Mouse (Mus musculus) bone marrow, adult 2 months (tissue): ENCODE results near the gene Hist1h4i. TPM values are rescaled to one million over a fixed set of nuclear protein-coding genes. Genes with fewer than 3 reads are reported as not detected.

Experiments used
- H3K27ac ChIP-seq: fragments of 200-500 bp; 2 replicates; pipeline ENCODE4 v1.5.1; 2012; ENCODE audit warnings: low read depth, mild to moderate bottlenecking, control low read depth, inconsistent platforms, low read length; ENCODE audit not compliant: control insufficient read depth, poor library complexity, insufficient read depth
- H3K4me1 ChIP-seq: fragments of 200-500 bp; 2 replicates; pipeline ENCODE4 v1.6.1; 2011; ENCODE audit warnings: low read length; ENCODE audit not compliant: control insufficient read depth, insufficient read depth
- H3K4me3 ChIP-seq: fragments of 200-500 bp; replicated peaks from 2 replicates; pipeline ENCODE3; 2011; ENCODE audit warnings: mild to moderate bottlenecking, low read depth, low read length, control low read depth; ENCODE audit not compliant: control insufficient read depth
- CTCF ChIP-seq: fragments of 200-500 bp; IDR thresholded peaks from 2 replicates; pipeline ENCODE4 v1.5.1; 2011; ENCODE audit warnings: low read length, control low read depth; ENCODE audit not compliant: control insufficient read depth, insufficient read depth
- POLR2A ChIP-seq: fragments of 200-500 bp; IDR thresholded peaks from 2 replicates; pipeline ENCODE4 v1.6.1; 2011; ENCODE audit warnings: low read depth, mild to moderate bottlenecking, control low read depth, low read length, borderline replicate concordance; ENCODE audit not compliant: control insufficient read depth
- WGBS: fragments of 180-500 bp; shearing (Covaris S2); methylation state at CpG from one replicate; pipeline ENCODE4 v1.1.7; 2018; 5-methylcytosine and 5-hydroxymethylcytosine counted together
- polyA plus RNA-seq: library from polyadenylated mRNA; stranded (reverse); fragments of >200 nt; gene quantifications from 2 replicates; pipeline ENCODE4 v1.2.4, GENCODE M21; 2011; ENCODE audit warnings: low replicate concordance; ENCODE audit not compliant: missing spikeins, insufficient read depth, insufficient read length

Gene Hist1h4i
- polyA plus RNA-seq, 1 experiment = 216 TPM

GRCm38 (mm10) chr13:21997201-21997820 is 43.9 kb downstream of the Hist1h4i start:
- H3K27ac ChIP-seq = no peak overlapping the region
- 13% methylated on average over 21 of the region's 21 CpGs for WGBS
- no peak overlapping the region for H3K4me3 ChIP-seq
- TF ChIP-seq CTCF = no peak
- TF ChIP-seq POLR2A = no peak
- peaks cover 5% of the 10 kb centered on the region; the same call in 1 of the 2 replicates for H3K4me1 ChIP-seq

GRCm38 (mm10) chr13:21996840-21997185 is 44.3 kb downstream of the Hist1h4i start:
- peaks cover 5% of the 10 kb centered on the region; the same call in 1 of the 2 replicates for H3K4me1 ChIP-seq
- 9% methylated on average over 13 of the region's 13 CpGs for WGBS
- TF ChIP-seq CTCF (no peak), POLR2A (no peak)
- H3K4me3 ChIP-seq = peak overlapping the region; percentile 9
- no peak overlapping the region for H3K27ac ChIP-seq

DNA sequence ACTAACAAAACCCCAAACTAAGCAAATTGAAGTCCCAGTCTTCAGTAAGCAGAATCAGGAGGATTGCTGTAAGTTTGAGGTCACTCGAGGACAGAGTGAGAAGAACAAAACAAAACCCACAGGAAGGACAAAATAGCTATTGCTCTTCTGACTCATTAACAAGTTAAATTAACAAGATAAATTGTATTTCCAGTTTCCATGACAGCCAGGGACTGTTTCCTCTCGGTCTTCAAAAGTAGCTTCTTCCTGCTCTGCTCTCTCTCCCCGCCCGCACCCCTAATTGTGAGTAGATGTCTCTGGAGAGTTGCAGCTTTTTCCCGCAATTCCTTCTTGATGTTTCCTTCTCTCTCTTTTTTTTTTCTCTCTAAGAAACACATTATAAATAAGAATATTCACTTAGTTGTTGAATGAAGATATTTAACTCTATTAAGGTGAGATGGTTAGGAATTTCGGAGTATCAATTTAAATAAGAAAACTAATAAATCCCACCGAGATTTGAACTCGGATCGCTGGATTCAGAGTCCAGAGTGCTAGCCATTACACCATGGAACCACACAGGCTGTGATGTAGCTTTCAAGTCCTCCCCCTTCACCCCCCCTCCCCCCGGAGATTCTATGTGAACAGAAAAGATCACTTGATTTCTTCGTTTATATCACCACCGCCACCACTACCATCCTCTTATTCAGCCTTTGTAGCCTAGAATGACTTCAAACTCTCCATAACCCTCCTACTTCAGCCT is 44.9 kb downstream of the Hist1h4i start:
- TF ChIP-seq CTCF (no peak), POLR2A (no peak)
- WGBS = 5% methylated on average over 12 of the region's 12 CpGs
- Histone ChIP-seq H3K4me1 (peaks cover 4% of the 10 kb centered on the region; the same call in 1 of the 2 replicates), H3K4me3 (no peak overlapping the region), H3K27ac (no peak overlapping the region)

- TF ChIP-seq POLR2A (no peak), CTCF (no peak)
- under 1% methylated on average over 21 of the region's 21 CpGs for WGBS
These were observed 45.7 kb downstream of the Hist1h4i start for GRCm38 (mm10) chr13:21995331-21995914.

DNA sequence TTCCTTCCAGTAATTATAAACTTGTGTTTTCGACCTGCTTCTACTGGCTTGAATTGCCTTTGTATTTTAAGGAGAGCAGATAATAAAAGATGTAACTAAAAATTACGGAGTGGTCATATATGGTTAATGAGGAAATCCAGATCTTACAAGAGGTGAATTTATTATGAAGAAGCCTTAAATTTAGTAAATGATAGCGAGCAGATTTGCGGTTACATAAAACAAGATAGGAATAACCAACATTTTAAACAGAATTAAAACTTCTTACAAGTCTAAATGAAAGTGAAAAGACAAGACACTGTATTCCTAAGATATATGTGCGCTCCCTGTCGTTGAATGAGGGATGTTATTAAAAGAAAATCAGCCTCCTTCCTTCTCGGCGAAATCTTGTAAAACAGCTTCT is 46.3 kb downstream of the Hist1h4i start:
- Histone ChIP-seq H3K4me3 (peak overlapping the region; percentile 67), H3K4me1 (peaks cover 1% of the 10 kb centered on the region; the same call in 1 of the 2 replicates), H3K27ac (no peak overlapping the region)
- no peak for TF ChIP-seq POLR2A
- TF ChIP-seq CTCF = no peak
- WGBS = 6% methylated on average over 8 of the region's 8 CpGs

More at GRCm38 (mm10) chr13:21995331-21995914, 45.7 kb downstream of the Hist1h4i start:
- Histone ChIP-seq H3K4me3 (peak overlapping the region; percentile 67), H3K27ac (no peak overlapping the region), H3K4me1 (peaks cover 1% of the 10 kb centered on the region; the same call in 1 of the 2 replicates)

DNA sequence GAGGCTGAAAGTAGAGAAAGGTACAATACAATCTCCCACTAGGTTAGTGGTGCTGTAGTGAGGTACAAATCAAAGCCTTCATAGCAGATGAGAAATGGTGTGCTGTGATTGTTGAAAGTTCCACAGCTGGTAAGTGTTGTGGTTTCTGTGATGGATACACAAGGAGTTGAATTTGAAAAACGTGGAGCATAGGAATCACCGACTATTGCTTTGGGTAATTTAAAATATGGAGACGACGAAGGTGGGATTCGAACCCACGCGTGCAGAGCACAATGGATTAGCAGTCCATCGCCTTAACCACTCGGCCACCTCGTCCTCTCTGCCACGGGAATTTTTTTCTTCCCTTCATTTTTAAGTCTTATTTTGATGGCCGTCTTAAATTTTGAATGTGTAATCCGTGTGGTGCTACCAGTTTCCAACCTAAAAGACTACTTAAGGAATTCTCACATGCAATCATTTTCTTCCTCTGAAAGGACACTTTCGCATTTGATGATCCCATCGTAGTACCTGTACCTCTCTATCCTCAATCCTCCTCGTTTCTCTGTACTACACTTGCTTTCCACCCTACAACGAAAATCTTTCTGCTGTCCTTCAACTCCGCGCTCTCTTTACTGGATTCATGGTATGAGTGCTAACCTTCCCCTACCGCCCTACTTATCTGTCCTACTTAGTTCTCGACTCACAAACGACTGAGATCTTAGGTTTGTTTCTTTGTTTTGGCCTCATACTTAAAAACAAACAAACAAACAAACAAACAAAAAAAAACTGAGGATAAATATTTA is 47.0 kb downstream of the Hist1h4i start:
- no peak for TF ChIP-seq CTCF
- TF ChIP-seq POLR2A = no peak
- H3K27ac ChIP-seq = no peak overlapping the region
- 8% methylated on average over 22 of the region's 22 CpGs for WGBS
- H3K4me3 ChIP-seq = no peak overlapping the region
- peaks cover 1% of the 10 kb centered on the region; the same call in 1 of the 2 replicates for H3K4me1 ChIP-seq

- Histone ChIP-seq H3K27ac (no peak overlapping the region), H3K4me3 (no peak overlapping the region), H3K4me1 (peaks cover 1% of the 10 kb centered on the region; the same call in 1 of the 2 replicates)
- WGBS = 87% methylated on average over 5 of the region's 5 CpGs
- TF ChIP-seq POLR2A = no peak
These were observed 48.6 kb downstream of the Hist1h4i start for GRCm38 (mm10) chr13:21992550-21992949.

Other genes starting within 250 kb of the Hist1h4i start
- gene Hist1h2bq, start 231.2 kb downstream of the Hist1h4i start, polyA plus RNA-seq = 27.5 and 42.9 TPM in 2 replicates
- gene Hist1h2ao, start 230.9 kb downstream of the Hist1h4i start, polyA plus RNA-seq = 5.1 TPM in 1 of 2 replicates, not detected in the other
- 157 and 288 TPM in 2 replicates for gene Hist1h4m, start 229.6 kb downstream of the Hist1h4i start, polyA plus RNA-seq
- gene Hist1h4n, start 209.2 kb downstream of the Hist1h4i start, polyA plus RNA-seq = 79.8 and 313 TPM in 2 replicates
- 94.2 and 102 TPM in 2 replicates for gene Hist1h2ap, start 207.9 kb downstream of the Hist1h4i start, polyA plus RNA-seq
- 36.9 and 43.8 TPM in 2 replicates for gene Hist1h2br, start 207.6 kb downstream of the Hist1h4i start, polyA plus RNA-seq
- 1.4 and 2.5 TPM in 2 replicates for gene Zfp184, start 96.3 kb downstream of the Hist1h4i start, polyA plus RNA-seq
- gene Pom121l2, start 60.2 kb downstream of the Hist1h4i start, polyA plus RNA-seq = not detected in 2 replicates
- gene Prss16, start 31.6 kb downstream of the Hist1h4i start, polyA plus RNA-seq = 3.9 and 10.0 TPM in 2 replicates
- gene Hist1h2ah, start 5.8 kb downstream of the Hist1h4i start, polyA plus RNA-seq = 31.8 and 40.4 TPM in 2 replicates
- gene Hist1h2bk, start 5.5 kb downstream of the Hist1h4i start, polyA plus RNA-seq = 109 and 137 TPM in 2 replicates
- gene Hist1h2ag, start 1.6 kb upstream of the Hist1h4i start, polyA plus RNA-seq = 11.7 and 42.0 TPM in 2 replicates
- 40.5 and 87.9 TPM in 2 replicates for gene Hist1h2bj, start 1.9 kb upstream of the Hist1h4i start, polyA plus RNA-seq
- not detected in 2 replicates for gene Vmn1r188, start 43.1 kb upstream of the Hist1h4i start, polyA plus RNA-seq
- not detected in 2 replicates for gene Vmn1r189, start 64.5 kb upstream of the Hist1h4i start, polyA plus RNA-seq
- gene Vmn1r191, start 142.6 kb upstream of the Hist1h4i start, polyA plus RNA-seq = not detected in 2 replicates
- gene Vmn1r192, start 149.8 kb upstream of the Hist1h4i start, polyA plus RNA-seq = not detected in 2 replicates
- gene Vmn1r193, start 181.8 kb upstream of the Hist1h4i start, polyA plus RNA-seq = 0.42 and 0.72 TPM in 2 replicates
- not detected in 2 replicates for gene Vmn1r194, start 202.9 kb upstream of the Hist1h4i start, polyA plus RNA-seq
- gene Vmn1r195, start 229.2 kb upstream of the Hist1h4i start, polyA plus RNA-seq = not detected in 2 replicates
- gene Vmn1r196, start 248.6 kb upstream of the Hist1h4i start, polyA plus RNA-seq = not detected in 2 replicates